Mouse (Mus musculus) cerebellum, adult 2 months (tissue): Measurements from ENCODE around the gene Zp2.

Experiments
- CTCF ChIP-seq: fragments of 200-500 bp; IDR thresholded peaks from 2 replicates; pipeline ENCODE4 v1.5.1; 2011; ENCODE audit warnings: low read depth, mild to moderate bottlenecking, control low read depth, low read length, moderate library complexity, borderline replicate concordance; ENCODE audit not compliant: insufficient read depth
- POLR2A ChIP-seq: fragments of 200-500 bp; IDR thresholded peaks from 2 replicates; pipeline ENCODE4 v1.6.1; 2011; ENCODE audit warnings: low read length, control low read depth, borderline replicate concordance; ENCODE audit not compliant: insufficient read depth

- TF ChIP-seq POLR2A (no peak), CTCF (no peak)
These were observed 16.1 kb downstream of the Zp2 start for GRCm38 (mm10) chr7:120128951-120129350.
